Mouse (Mus musculus): ENCODE results near the gene Tet2.
A peak's percentile ranks its signal among the peaks of the same experiment; 100 is the strongest.

The Tet2 gene

DNA sequence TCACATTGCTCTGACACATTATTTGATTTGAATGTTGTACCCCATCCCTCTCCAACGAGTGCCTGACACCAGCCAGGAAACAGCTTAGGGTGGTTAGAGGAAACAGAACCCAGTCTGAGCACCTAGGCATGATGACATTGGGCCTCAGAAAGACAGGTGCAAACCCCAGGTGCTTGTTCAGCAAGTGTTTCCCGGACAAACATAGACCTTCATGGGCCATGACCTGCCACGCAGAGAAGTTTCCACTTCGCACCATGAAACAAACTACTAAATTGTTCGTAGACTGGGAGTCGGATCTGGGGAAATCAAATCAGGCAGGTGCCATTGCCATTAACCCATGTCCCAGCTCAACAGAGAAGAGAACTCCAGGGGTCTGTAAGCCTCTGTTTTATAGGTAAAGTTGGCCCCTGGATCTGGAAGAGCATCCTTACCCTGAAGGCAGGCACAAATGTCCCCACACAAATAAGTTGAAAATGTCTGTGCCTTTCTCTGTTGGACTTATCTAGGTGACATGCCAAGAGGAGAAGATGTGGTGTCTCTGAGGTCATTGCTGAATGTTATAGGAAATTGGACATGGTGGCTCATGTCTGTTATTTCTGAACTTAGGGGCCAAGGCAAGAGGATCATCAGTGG is 109.7 kb downstream of the Tet2 start:
- DNase-seq = no peak

DNA sequence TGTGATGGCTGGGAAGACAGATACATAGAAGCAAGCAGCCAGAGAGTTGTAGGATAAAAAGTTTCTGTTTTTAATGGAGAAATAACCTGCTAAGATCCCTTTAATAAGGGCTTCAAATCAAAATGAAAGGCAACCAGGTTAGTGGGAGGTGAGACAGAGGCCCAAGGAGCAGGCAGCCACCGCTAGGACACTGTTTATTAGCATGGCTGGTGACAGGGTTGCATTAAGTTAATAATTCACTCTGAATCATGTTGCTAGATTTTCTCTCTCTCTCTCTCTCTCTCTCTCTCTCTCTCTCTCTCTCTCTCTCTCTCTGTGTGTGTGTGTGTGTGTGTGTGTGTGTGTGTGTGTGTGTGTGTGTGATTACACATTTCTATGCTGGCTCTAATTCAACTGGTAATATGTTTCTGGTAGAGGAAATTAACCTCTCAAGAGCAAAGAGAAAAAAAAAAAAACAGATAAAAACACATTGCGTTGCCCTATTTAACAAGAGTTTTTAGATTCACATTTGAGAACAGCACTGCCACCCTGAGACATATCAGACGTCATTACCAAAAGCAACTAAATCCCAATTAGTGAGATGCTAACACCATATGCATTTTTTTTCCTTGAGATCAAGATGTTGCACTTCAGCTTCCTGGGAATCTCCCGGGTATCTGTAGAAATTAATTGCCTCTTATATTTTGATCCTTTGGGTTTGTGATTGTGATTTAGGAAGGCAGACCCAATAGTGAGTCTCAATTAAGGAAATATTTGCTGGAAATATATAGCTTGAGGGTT is 115.4 kb downstream of the Tet2 start:
- DNase-seq = peak; percentile 8

DNA sequence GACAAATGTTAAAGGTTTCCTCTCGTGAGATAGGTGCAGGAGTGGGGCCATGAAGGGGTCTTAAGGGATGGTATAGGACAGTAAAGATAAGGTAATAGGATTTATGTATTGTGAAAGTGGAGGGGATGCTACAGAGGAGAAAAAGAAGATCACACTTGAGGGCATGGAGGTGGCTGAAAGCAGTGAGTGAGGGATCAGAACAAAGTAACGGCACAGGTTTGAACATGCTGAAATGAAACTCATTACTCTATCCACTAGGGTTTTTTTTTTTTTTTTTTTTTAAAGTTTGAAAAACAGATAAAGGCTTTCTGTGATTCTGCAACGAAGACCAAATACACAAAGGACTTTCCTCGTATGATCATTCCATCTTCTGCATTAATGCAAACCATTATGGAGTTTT is 116.9 kb downstream of the Tet2 start:
- DNase-seq = no peak

DNA sequence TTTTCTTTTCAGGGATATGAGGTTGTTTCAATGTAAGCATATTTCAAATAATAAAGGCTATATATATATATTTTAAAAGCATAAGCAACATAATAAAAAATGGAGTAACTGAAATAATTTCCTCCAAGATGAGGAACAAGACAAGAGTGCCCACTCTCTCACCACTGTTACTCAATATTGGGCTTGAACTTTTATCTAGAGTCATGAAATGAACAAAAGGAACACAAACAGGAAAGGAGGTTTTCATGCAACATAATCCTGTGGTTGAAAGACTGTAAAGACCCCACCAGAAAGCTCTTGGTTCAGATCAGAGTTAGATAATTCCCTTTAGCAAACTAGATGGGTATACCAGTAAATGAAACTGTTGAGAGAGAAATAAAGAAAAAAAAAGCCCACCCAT is 121.9 kb downstream of the Tet2 start:
- DNase-seq = no peak

DNA sequence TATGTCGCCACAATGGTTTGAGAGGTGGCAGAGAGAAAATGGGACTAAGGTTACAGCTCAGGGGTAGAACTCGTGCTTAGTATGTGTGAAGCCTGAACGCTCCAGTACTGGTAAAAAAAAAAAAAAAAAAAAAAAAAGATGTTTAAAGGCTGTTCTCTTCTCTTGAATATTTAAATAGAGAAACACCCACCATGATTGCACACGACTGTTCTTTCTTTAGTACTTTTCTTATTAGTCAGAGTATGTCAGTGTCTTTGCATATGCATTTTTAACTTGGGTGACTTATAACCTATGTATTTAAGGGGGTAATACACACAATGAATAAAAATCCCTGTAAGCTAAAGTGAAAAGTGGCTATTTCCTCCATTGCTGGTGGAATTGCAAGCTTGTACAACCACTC is 130.2 kb downstream of the Tet2 start:
- no peak for DNase-seq
